Mouse (Mus musculus): ENCODE measurements at regions not wholly inside any gene's neighbourhood (a gene's known extent, or its start where the extent isn't known, plus 50 kb on each side); places are given as distances from the start of the nearest gene placed in this dataset.

DNA sequence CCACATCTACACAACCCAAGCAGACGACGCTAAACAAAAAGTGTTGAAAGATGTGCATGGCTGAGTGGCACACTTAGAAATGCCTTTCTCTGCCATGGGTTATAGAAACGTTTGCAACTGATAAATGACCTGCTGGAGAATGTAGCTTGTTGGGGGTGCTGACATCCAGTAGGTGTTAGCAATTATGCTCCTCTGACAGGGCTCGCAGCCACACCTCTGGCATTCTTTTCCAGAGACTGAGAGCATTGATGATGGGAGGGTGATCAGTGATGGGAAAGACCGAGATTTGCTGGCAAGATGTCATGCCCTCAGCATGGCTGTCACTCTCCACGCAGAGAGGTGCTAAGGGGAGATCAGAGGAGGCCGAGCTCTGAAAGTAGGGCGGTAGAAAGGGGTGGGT is 435.3 kb downstream of the Ttll7 start:
- TF ChIP-seq CTCF (conservative IDR thresholded peaks at IDR 0.05; ENCODE audit: low read length) (no peak), POU5F1 (IDR thresholded peaks at IDR 0.05; ENCODE audit: borderline replicate concordance, low read length) (no peak)
